Mouse (Mus musculus): Measurements from ENCODE around the gene Thra. TPM values are rescaled to one million over a fixed set of nuclear protein-coding genes. Genes with fewer than 3 reads are reported as not detected.
A peak's percentile ranks its signal among the peaks of the same experiment; 100 is the strongest.

Gene Thra
- total RNA-seq, 2 experiments from 2014 or later, result 8.0 to 13.8 TPM

- ATAC-seq (replicated peaks; ENCODE audit: low FRiP score, poor library complexity, severe bottlenecking), result peak; percentile 92
Measured at GRCm38 (mm10) chr11:98773635-98774295, 33.3 kb downstream of the Thra start.

DNA sequence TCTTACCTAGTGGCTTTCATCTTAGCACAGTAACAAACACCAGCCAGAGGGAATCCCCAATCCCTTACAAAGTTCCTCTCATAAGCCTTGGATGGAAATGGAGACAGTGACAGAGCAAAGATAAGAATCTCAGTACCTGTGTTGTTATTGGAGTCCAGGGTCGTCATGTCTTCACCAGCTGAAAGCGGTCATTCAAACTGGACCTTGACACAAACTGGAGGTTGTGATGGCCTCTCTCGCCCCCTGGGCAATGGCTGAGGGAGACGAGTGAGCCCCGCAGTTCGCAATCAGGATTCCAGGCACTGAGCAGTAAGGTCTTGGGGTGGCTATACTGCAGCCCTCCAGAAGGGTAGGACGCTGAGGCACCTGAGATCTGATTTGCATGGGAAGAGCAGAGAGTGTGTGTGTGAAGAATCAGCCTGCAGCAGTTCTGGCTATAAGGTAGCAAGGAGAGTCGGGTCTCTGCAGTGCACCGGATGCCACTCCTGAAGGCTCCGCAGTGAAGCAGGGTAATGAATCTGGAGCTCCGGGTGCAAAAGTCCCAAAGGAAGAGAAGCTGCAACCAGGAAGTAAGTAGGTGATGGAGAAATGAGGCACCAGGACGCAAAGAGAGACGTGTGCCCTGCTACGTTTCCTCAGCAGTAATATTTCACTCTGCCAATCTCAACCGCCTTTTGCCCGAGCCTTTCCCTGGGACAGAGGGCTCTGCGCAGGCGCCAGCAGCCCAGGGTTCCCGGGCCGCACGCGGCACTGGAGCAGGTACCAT, 34.3 kb downstream of the Thra start, which contains the start of gene Nr1d1:
TSS of gene Nr1d1 (minus strand) at position 752 of the 766 bp plus-strand sequence.
- no peak for ATAC-seq (replicated peaks; ENCODE audit: low FRiP score, poor library complexity, severe bottlenecking)

- ATAC-seq (replicated peaks; ENCODE audit: low FRiP score, poor library complexity, severe bottlenecking), result peak; percentile 33
Measured at GRCm38 (mm10) chr11:98775348-98776051, 35.1 kb downstream of the Thra start.

- ATAC-seq (replicated peaks; ENCODE audit: low FRiP score, poor library complexity, severe bottlenecking), result no peak
Measured at GRCm38 (mm10) chr11:98776052-98776764, 35.8 kb downstream of the Thra start.

- ATAC-seq (replicated peaks; ENCODE audit: low FRiP score, poor library complexity, severe bottlenecking), result no peak
Measured at GRCm38 (mm10) chr11:98776843-98777590, 36.6 kb downstream of the Thra start.

DNA sequence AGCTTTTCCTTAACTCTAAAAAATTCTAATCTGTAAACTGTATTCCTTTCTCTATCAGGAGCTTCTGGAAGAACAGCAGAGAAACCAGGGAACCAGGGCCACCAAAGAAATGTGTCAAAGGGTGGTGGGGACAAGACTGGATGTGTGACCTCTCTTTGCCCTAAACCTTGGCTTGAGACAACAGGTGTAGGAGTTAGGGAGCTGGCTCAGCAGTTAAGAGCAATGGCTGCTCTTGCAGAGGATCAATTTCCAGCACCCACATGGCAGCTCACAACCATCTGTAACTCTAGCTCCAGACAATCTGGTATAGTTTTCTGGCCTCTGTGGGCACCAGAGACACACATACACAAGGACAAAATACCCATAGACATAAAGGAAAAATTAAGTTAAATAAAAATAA, 37.5 kb downstream of the Thra start:
- no peak for ATAC-seq (replicated peaks; ENCODE audit: low FRiP score, poor library complexity, severe bottlenecking)

DNA sequence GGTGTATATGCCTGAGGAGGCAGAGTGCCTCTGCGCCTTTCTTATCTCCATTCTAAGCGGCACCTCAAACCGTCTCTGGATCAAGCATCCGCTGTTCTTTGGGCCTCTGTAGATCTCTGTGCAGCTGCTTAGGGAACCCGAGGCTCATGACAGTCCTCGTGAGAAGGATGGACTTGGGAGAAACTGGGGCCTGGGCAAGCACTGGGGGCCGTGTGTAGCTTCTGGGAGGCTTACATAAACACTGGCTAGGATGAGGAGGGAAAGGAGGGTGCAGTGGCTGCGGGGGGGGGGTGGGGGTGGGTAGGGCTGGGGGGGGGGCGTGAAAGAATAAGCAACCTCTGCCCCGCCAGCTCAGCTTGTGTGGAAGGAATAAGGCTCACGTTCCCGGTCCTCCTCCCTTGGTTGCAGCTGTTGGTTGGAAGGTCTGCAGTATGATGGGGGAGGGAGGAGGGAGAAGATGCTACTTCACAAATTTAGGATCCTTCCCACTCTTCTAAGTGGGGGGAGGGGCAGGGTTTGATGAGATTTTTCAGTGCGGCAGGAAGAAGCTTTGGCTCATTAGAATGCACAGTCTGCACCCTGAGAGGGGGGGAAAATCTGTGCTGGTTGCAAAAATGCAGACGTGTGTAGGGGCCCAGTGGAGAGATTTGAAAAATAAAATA, 41.5 kb downstream of the Thra start:
- no peak for ATAC-seq (replicated peaks; ENCODE audit: low FRiP score, poor library complexity, severe bottlenecking)

DNA sequence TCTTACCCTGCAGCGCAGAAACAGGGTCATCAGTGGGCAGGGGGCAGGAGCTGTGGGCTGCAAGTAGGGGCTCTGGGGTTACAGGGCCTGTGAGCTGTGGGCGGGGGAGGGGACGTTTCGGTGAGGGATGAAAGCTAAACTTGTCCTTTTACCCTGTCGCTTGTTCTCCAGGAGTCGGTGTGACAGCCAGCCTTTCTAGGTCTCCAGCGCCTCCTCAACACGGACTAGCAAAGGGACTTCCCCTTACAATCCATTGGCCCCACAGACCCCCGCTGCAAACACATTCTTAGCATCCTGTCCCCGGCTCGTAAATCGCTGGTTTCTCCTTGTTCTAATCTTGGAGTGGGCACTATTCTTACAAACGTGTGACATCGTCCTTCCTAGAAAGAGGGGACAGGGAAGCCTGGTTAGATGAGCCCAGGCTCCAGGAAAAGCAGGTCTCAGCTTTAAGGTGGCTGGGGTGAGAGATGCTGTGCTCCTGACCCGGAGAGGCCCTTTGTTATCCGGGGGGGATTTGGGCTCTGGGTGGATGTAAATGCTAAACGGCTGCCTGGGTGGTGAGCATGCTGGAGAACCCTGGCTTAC, 42.3 kb downstream of the Thra start:
- no peak for ATAC-seq (replicated peaks; ENCODE audit: low FRiP score, poor library complexity, severe bottlenecking)

GRCm38 (mm10) chr11:98783236-98783696, 42.8 kb downstream of the Thra start:
- ATAC-seq (replicated peaks; ENCODE audit: low FRiP score, poor library complexity, severe bottlenecking), result peak; percentile 68

DNA sequence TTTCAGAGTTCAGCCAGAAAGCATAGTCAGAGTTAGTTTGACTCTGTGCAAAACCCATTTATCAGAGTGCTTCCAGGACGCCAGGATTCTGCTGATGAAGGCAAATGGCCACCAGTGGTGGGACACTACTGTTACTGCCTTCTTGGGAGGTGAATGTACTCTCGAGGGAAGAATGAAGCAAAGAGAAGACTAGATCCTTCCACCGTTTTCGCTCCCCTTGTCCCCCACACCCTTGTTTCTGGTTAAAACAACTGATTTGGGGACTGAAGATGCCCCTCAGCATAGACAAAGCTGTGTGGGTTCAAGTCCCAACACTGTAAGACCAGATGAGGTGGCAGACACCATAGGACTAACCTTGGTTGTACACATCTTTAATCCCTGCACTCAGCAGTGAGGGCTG, 43.7 kb downstream of the Thra start:
- ATAC-seq (replicated peaks; ENCODE audit: low FRiP score, poor library complexity, severe bottlenecking), result no peak

DNA sequence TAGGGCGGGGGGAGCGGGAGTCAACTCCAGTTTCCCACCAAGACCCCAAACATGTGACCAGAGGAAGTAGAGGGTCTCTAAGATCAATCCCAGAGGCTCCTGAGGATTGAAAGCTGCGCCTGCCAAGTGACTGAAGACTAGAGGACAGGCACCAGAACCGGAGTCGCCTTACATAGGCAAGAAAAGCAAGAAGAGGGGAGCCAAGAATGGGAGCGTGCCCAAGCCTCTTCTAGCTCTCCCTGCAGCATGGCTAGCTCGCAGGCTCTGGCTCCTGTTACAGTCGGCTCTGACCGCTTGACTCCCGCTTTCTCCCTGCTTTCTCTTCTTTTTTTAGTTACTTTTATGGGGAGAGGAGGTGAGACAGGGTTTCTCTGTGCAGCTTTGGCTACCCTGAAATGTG, 44.8 kb downstream of the Thra start:
- no peak for ATAC-seq (replicated peaks; ENCODE audit: low FRiP score, poor library complexity, severe bottlenecking)

- ATAC-seq (replicated peaks; ENCODE audit: low FRiP score, poor library complexity, severe bottlenecking), result no peak
Measured at GRCm38 (mm10) chr11:98785772-98786281, 45.4 kb downstream of the Thra start.

DNA sequence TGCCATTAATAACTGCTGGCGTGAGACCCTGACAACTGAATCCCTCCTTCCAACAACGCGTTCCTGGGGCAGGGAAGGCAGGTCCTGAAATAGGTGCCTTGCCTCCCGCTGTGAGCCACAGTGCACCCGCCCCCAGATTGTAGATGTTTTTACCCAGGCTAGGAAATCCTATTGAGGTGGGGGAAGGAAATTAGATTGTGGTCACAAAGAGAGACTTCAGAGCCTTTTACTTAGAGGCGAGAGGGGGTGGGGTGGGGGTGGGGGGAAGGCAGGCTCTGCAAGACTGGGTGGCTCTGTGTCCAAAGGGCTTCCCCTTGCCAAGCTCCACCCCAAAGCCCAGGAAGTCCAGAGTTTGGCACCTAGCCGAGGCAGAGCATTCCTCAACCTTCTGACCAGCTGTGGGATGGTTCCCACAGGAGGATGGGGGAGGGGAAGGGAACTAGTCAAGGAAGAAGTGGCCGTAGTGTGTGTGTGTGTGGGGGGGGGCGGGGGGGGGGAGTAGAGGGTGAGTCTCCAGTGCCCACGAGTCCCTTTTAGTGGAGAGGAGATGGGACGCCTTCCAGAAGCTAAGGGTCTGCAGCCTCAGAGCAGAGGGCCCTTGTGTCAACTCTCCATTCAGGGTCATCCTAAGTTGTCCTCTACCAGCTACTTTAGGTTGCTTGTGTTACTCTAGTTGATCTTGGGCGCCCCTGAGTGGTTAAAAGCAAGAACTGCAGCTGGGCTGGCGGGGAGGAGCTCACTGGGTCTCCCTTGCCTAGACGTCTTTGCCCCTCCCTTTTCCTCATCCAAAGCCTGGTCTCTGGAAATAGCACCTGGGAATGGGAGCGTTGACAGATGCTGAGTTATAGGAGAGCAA, 46.1 kb downstream of the Thra start:
- peak; percentile 69 for ATAC-seq (replicated peaks; ENCODE audit: low FRiP score, poor library complexity, severe bottlenecking)

DNA sequence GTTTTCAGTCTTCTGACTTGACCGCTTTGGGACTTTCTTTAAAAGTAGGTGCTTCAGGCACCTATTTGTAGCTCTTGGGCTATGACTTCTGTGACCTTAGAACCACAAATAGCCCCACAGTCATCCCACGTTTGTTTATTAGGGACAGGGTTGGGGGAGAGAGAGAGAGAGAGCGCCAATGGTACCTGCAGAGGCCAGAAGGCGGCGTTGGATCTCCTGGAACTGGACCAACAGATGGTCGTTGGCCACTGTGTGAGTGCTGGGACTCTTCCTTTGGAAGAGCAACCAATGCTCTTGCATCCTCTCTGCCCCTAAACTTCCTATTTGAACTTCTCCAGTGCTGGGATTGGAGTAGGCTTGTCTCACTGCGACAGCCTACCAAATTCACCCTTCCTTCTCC, 46.8 kb downstream of the Thra start:
- no peak for ATAC-seq (replicated peaks; ENCODE audit: low FRiP score, poor library complexity, severe bottlenecking)

DNA sequence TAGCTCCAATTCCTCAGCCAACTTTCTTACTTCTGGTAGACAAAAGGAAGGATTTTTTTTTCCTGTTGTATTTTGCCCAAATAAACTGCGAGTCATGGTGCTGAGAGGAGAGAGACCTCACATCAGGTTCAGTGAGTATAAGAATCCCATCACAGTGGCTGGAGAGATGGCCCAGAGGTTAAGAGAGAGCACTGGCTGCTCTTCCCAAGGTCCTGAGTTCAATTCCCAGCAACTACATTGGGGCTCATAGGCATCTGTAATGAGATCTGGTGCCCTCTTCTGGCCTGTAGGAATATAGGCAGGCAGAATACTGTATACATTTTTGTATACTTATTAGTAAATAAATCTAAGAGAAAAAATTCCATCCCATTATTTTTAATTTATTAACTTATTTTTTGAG, 47.3 kb downstream of the Thra start:
- ATAC-seq (replicated peaks; ENCODE audit: low FRiP score, poor library complexity, severe bottlenecking), result no peak

GRCm38 (mm10) chr11:98788139-98788538, 47.7 kb downstream of the Thra start:
- no peak for ATAC-seq (replicated peaks; ENCODE audit: low FRiP score, poor library complexity, severe bottlenecking)

GRCm38 (mm10) chr11:98788550-98789218, 48.2 kb downstream of the Thra start:
- peak; percentile 84 for ATAC-seq (replicated peaks; ENCODE audit: low FRiP score, poor library complexity, severe bottlenecking)

Data from erythroid progenitor cell, adult 5-6 weeks (primary cell).